11 mouse cellular contexts compared by ENCODE assay signal in genomic region chr6:5977238-5977920, GRCm38 (mm10).
DNase-seq lines count a peak whose midpoint lies in the region; ATAC-seq and TF ChIP-seq lines count a peak whose summit lies in the region.
"Had no signal": no experiment of that assay in that cellular context is flagged by ENCODE, and none has a peak within 500 bp of the region (broad histone marks: within the 10 kb centered on the region; RNA-seq: fewer than 3 reads in every experiment).

No protein-coding gene starts in this region.

- intact Hi-C loops in heart, postnatal 10 days (cut with DNase I), result no loop called here

- H3K36me3 ChIP-seq in lung, embryonic 14.5 days (ENCODE audit: insufficient read depth), result no peaks in the 10 kb centered on the region
- H3K36me3 ChIP-seq in embryonic facial prominence, embryonic 11.5 days (replicated peaks; ENCODE audit: control insufficient read depth, insufficient read depth, low read depth, low read length), result no peaks in the 10 kb centered on the region
- no peaks in the 10 kb centered on the region for H3K36me3 ChIP-seq in myocyte (ENCODE audit: control insufficient read depth, insufficient read depth)

- no peaks in the 10 kb centered on the region for H3K79me2 ChIP-seq in myocyte (ENCODE audit: control insufficient read depth, insufficient read depth)

- peak; percentile 56; the same call in 1 of the 2 replicates for ATAC-seq in lung, embryonic 14.5 days (ENCODE audit: insufficient read depth)
- ATAC-seq in embryonic facial prominence, embryonic 11.5 days (replicated peaks; ENCODE audit: insufficient number of reproducible peaks, low FRiP score, low TSS enrichment, low read depth), result 0 out of 2 replicates have a peak, but pooled peaks have one; percentile 29

- H3K4me1 ChIP-seq in lung, embryonic 14.5 days (ENCODE audit: insufficient read depth), result no peaks in the 10 kb centered on the region
- H3K4me1 ChIP-seq in lung, adult 2 months (ENCODE audit: control insufficient read depth, insufficient read depth, low read length), result no peaks in the 10 kb centered on the region
- H3K4me1 ChIP-seq in embryonic facial prominence, embryonic 11.5 days (ENCODE audit: control insufficient read depth, insufficient read depth, low read length), result no peaks in the 10 kb centered on the region

- H3K27me3 ChIP-seq in lung, embryonic 14.5 days (ENCODE audit: insufficient read depth, low read length), result no peaks in the 10 kb centered on the region
- H3K27me3 ChIP-seq in embryonic facial prominence, embryonic 11.5 days (ENCODE audit: control insufficient read depth, insufficient read depth, low read length), result no peaks in the 10 kb centered on the region
- no peaks in the 10 kb centered on the region for H3K27me3 ChIP-seq in myocyte (ENCODE audit: control insufficient read depth, insufficient read depth, insufficient read length)

- TF ChIP-seq CTCF in lung, embryonic 14.5 days (IDR thresholded peaks at IDR 0.05; ENCODE audit: low read depth), result no peak
- no peak for TF ChIP-seq CTCF in lung, adult 2 months (IDR thresholded peaks at IDR 0.05; ENCODE audit: insufficient read depth, low read length)
- TF ChIP-seq CTCF in layer of hippocampus, adult 2 months (conservative IDR thresholded peaks at IDR 0.05), result no peak

- no peak for TF ChIP-seq POLR2A in lung, adult 2 months (IDR thresholded peaks at IDR 0.05; ENCODE audit: borderline replicate concordance, extremely low read depth, low read depth, low read length)
- TF ChIP-seq POLR2A in myocyte (IDR thresholded peaks at IDR 0.05; ENCODE audit: insufficient read length, low read depth), result no peak

- H3K4me3 ChIP-seq in lung, embryonic 14.5 days (ENCODE audit: low read depth, low read length), result no peak overlapping the region
- no peak overlapping the region for H3K4me3 ChIP-seq in lung, adult 2 months (replicated peaks; ENCODE audit: extremely low read depth, low read depth, low read length)
- H3K4me3 ChIP-seq in embryonic facial prominence, embryonic 11.5 days (ENCODE audit: low read depth, low read length), result no peak overlapping the region
- H3K4me3 ChIP-seq in myocyte, result no peak overlapping the region
- H3K4me3 ChIP-seq in layer of hippocampus, adult 2 months, result no peak overlapping the region

- H3K4me2 ChIP-seq in lung, embryonic 14.5 days, result no peak overlapping the region
- no peak overlapping the region; the same call in 1 of the 2 replicates for H3K4me2 ChIP-seq in embryonic facial prominence, embryonic 11.5 days (ENCODE audit: low read depth, low read length)
- peak overlapping the region; percentile 44 for H3K4me2 ChIP-seq in myocyte (ENCODE audit: low read depth)

- H3ac ChIP-seq in myocyte (ENCODE audit: control insufficient read depth, insufficient read length), result no peak overlapping the region

- peak overlapping the region; percentile 44; the same call in 1 of the 2 replicates for H3K27ac ChIP-seq in lung, embryonic 14.5 days (ENCODE audit: low read depth)
- no peak overlapping the region for H3K27ac ChIP-seq in embryonic facial prominence, embryonic 11.5 days (replicated peaks; ENCODE audit: low read depth, low read length)
- no peak overlapping the region for H3K27ac ChIP-seq in layer of hippocampus, adult 2 months

- 34% methylated on average over 15 of the region's 15 CpGs for WGBS in lung, embryonic 14.5 days
- WGBS in lung, adult 2 months, result 32% methylated on average over 15 of the region's 15 CpGs
- 41% methylated on average over 15 of the region's 15 CpGs for WGBS in embryonic facial prominence, embryonic 11.5 days

- no peak overlapping the region for H3K9ac ChIP-seq in lung, embryonic 14.5 days
- H3K9ac ChIP-seq in embryonic facial prominence, embryonic 11.5 days (replicated peaks; ENCODE audit: low read length), result no peak overlapping the region

- H3K9me3 ChIP-seq in lung, embryonic 14.5 days (ENCODE audit: low read depth, low read length), result no peaks in the 10 kb centered on the region
- H3K9me3 ChIP-seq in embryonic facial prominence, embryonic 11.5 days (replicated peaks; ENCODE audit: control insufficient read depth, low read length), result no peaks in the 10 kb centered on the region

- DNase-seq in lung, embryonic 14.5 days, result peak; percentile 64
- DNase-seq in lung, adult 2 months, result no peak
- peak; percentile 56 for DNase-seq in embryonic facial prominence, embryonic 11.5 days (ENCODE audit: low spot score)
- DNase-seq in heart, postnatal 10 days, result peak; percentile 36 to 48
- DNase-seq in spleen, postnatal 4 days (ENCODE audit: low spot score in 2 of 2), result no peak
- no peak for DNase-seq in layer of hippocampus, adult 2 months (ENCODE audit: low spot score in 2 of 2)
- DNase-seq in thymus, adult 18-20 months, result no peak
- DNase-seq: left cerebral cortex, postnatal 4 days; midbrain, embryonic 14.5 days; retina, postnatal 1 day had no signal

TF ChIP-seq in myocyte, 11 proteins besides CTCF, POLR2A, EP300 and RAD21:
- TF ChIP-seq CEBPB (IDR thresholded peaks at IDR 0.05; ENCODE audit: insufficient read depth, poor library complexity, severe bottlenecking), result no peak
- no peak for TF ChIP-seq MYOD1 (IDR thresholded peaks at IDR 0.05; ENCODE audit: control insufficient read depth in 1 of 3, insufficient read length in 2 of 3, low read depth in 2 of 3)
- no peak for TF ChIP-seq SRF (IDR thresholded peaks at IDR 0.05; ENCODE audit: control insufficient read depth, insufficient read length, low read depth)
- no peak for TF ChIP-seq MYOG (IDR thresholded peaks at IDR 0.05; ENCODE audit: control insufficient read depth in 1 of 3, insufficient read depth in 1 of 3, insufficient read length in 2 of 3, low read depth in 2 of 3)
- TF ChIP-seq TCF3 (IDR thresholded peaks at IDR 0.05; ENCODE audit: insufficient read length, low read depth), result no peak
- TF ChIP-seq USF1 (IDR thresholded peaks at IDR 0.05; ENCODE audit: low read depth), result no peak
- TF ChIP-seq MAX (IDR thresholded peaks at IDR 0.05; ENCODE audit: low read depth), result no peak
- TF ChIP-seq E2F4 (IDR thresholded peaks at IDR 0.05; ENCODE audit: insufficient read depth), result no peak
- no peak for TF ChIP-seq TCF12 (IDR thresholded peaks at IDR 0.05; ENCODE audit: insufficient read depth, poor library complexity, severe bottlenecking)
- no peak for TF ChIP-seq POLR2AphosphoS2 (IDR thresholded peaks at IDR 0.05; ENCODE audit: insufficient read length, low read depth)
- TF ChIP-seq REST (IDR thresholded peaks at IDR 0.05; ENCODE audit: insufficient read depth, insufficient read length), result no peak

Comparison
In these comparisons a context has a peak if more than half of its experiments do, and no peak if none do; other contexts are left out.
1. DNase-seq: peak in lung, embryonic 14.5 days (single experiment), embryonic facial prominence, embryonic 11.5 days (single experiment) and heart, postnatal 10 days (2 of 2); none in lung, adult 2 months (single experiment), spleen, postnatal 4 days (0 of 2), layer of hippocampus, adult 2 months (0 of 2) and thymus, adult 18-20 months (0 of 2).